Mouse (Mus musculus): ENCODE data around the gene Llgl2. TPM values are rescaled to one million over a fixed set of nuclear protein-coding genes. Genes with fewer than 3 reads are reported as not detected.

The Llgl2 gene
- polyA plus RNA-seq (2015; fragmentation: Nextera tagmentation; extraction: Ambion mirVana): 21.2 and 21.8 TPM in 2 replicates

DNA sequence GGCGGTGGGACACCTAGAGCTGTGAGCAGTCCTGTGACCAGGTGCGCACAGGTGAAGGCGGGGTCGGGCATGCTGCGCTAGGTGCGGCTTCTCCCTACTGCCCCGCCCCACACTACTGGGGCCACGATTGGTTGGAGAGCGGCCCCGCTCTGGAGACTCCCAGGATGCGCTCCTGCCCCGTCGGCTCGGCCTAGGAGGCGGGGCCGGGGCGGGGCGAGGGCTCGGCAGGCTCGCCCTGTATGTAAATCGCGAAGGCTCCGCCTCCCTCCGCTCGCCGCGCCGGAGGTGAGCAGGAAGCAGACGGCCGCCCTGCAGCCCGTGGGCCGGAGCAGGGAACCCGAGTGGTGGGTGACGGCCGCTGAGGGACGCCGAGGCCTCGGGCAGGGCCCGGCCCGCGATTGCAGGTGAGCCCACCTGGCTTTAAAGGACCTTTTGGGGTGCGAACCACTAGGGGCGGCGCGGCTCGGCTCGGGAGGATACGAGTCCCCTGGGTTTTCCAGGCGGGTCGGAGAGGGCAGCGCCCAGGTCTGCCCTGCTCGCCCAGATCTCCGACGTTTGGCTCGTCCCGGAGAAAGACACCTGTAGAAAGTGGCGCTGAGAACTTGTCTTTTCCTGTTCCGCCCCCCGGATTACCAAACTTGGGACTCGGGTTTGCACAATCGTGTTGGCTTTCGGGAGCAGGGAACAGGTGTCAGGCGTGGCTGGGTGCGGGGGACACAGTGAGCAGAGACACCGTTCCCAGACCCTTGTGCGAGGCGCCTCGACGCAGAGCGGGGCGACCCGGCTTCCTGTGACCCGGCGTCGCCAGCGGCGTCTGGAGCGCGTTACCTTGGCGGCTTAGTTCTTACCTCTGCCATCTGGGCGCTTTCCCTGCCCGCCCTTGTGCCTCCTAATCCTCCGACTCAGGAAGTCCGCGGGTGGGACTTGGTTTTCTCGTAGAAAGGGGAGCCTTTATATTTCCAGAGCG is at the start of gene Llgl2:
Llgl2 (plus strand) TSS at position 276 of the 967 bp plus-strand sequence.

GRCm38 (mm10) chr11:115813507-115814296 is 10.1 kb upstream of the Llgl2 start, which contains the start of gene Caskin2:
Gene Caskin2 (minus strand): TSS chr11:115813639.

DNA sequence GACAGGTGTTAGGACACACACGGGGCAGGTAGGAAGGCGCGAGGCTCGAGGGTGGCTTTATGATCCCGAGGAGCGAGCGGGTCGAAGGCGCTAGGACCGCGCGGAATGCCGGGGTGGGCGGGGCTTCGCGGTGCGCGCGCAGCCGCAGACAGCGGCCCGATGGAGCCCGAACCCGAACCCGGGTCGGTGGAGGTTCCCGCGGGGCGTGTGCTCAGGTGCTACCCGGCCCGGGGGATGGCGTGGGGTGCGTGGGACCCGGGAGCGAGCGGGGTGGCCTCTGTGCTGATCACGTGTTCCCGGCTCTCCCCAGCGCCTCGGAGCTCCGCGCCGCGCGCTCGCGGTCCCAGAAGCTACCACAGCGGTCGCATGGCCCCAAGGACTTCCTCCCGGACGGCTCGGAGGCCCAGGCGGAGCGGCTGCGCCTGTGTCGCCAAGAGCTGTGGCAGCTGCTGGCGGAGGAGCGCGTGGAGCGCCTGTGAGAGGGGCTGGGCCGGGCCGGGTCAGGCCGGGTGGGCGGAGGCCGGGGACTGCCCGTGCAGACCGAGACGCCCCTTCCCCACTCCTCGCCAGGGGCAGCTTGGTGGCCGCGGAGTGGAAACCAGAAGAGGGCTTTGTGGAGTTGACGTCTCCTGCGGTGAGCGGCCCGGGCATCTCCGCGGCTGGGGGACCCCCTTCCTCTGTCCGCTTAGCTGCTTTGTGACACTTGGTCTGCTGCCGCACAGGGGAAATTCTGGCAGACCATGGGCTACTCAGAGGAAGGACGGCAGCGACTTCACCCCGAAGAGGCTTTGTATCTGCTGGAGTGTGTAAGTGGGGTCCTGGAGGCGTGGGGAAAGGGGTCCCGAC is 9.0 kb upstream of the Llgl2 start, which contains the start of gene Tsen54:
Tsen54 (plus strand) TSS at position 120 of the 846 bp plus-strand sequence.

GRCm38 (mm10) chr11:115858354-115858753 is 34.5 kb downstream of the Llgl2 start, which contains the start of gene Myo15b:
Gene Myo15b (plus strand): TSS chr11:115858406.

DNA sequence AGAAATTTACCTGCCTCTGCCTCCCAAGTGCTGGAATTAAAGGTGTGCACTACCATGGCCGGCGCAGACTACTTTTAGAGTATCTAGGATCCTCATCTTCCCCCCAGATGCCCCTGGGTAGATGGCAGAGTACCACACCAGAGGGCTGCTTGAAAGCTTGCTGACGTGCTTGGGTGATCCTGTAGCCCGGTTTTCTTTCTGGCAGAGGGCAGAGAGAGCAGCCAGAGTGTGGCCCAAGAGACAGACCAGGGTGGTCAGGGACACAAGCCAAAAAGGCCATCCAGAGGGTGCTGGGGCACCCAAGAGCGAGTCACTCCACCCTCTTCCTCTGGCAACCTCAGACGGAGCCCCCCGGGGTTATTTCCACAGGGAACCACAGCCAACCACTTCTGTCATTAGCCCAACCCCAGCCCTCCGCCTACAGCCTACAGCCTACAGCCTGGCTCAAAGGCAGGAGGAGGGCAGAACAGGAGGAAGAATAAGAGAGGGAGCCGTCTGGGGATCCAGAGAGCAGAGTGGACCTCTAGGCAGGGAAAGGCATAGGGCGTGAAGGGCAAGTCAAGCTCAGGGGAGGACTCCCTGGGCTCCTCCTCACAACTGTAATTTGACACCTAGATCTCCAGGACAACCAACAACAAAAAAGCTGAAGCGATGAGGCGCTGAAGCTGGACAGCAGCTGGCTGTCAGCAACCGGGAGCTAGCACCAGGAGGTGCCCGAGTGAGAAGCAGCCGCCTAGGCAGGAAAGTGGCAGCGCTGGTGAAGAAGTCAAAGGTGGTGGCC is 75.8 kb downstream of the Llgl2 start, which contains the start of gene Smim5:
Smim5 (plus strand) TSS at position 481 of the 781 bp plus-strand sequence.

Small RNAs within 50 kb of the gene (microRNA-seq; reads per million reads assigned to microRNA genes)
- not detected for gene Mir5621

Other genes starting within 250 kb of the Llgl2 start
- gene Mrps7, start 220.1 kb upstream of the Llgl2 start, polyA plus RNA-seq (2015; fragmentation: Nextera tagmentation; extraction: Ambion mirVana): 47.1 and 54.7 TPM in 2 replicates
- 8.4 TPM in 2 replicates for gene Gga3, start 220.0 kb upstream of the Llgl2 start, polyA plus RNA-seq (2015; fragmentation: Nextera tagmentation; extraction: Ambion mirVana)
- 39.6 and 43.5 TPM in 2 replicates for gene Mif4gd, start 211.1 kb upstream of the Llgl2 start, polyA plus RNA-seq (2015; fragmentation: Nextera tagmentation; extraction: Ambion mirVana)
- 11.5 and 13.6 TPM in 2 replicates for gene Slc25a19, start 195.8 kb upstream of the Llgl2 start, polyA plus RNA-seq (2015; fragmentation: Nextera tagmentation; extraction: Ambion mirVana)
- gene Grb2, start 115.5 kb upstream of the Llgl2 start, polyA plus RNA-seq (2015; fragmentation: Nextera tagmentation; extraction: Ambion mirVana): 51.7 and 54.6 TPM in 2 replicates
- 8.6 and 9.0 TPM in 2 replicates for gene Tmem94, start 58.6 kb upstream of the Llgl2 start, polyA plus RNA-seq (2015; fragmentation: Nextera tagmentation; extraction: Ambion mirVana)
- 7.9 and 8.2 TPM in 2 replicates for gene Caskin2, start 10.4 kb upstream of the Llgl2 start, polyA plus RNA-seq (2015; fragmentation: Nextera tagmentation; extraction: Ambion mirVana)
- 16.5 and 18.5 TPM in 2 replicates for gene Tsen54, start 9.3 kb upstream of the Llgl2 start, polyA plus RNA-seq (2015; fragmentation: Nextera tagmentation; extraction: Ambion mirVana)
- 0.22 and 0.26 TPM in 2 replicates for gene Myo15b, start 34.4 kb downstream of the Llgl2 start, polyA plus RNA-seq (2015; fragmentation: Nextera tagmentation; extraction: Ambion mirVana)
- gene Smim5, start 75.9 kb downstream of the Llgl2 start, polyA plus RNA-seq (2015; fragmentation: Nextera tagmentation; extraction: Ambion mirVana): 3.9 and 6.6 TPM in 2 replicates
- gene Smim6, start 88.0 kb downstream of the Llgl2 start, polyA plus RNA-seq (2015; fragmentation: Nextera tagmentation; extraction: Ambion mirVana): 2.8 and 3.7 TPM in 2 replicates
- 22.6 and 24.7 TPM in 2 replicates for gene Sap30bp, start 109.2 kb downstream of the Llgl2 start, polyA plus RNA-seq (2015; fragmentation: Nextera tagmentation; extraction: Ambion mirVana)
- gene Recql5, start 109.4 kb downstream of the Llgl2 start, polyA plus RNA-seq (2015; fragmentation: Nextera tagmentation; extraction: Ambion mirVana): 8.5 and 8.6 TPM in 2 replicates
- gene Itgb4, start 150.7 kb downstream of the Llgl2 start, polyA plus RNA-seq (2015; fragmentation: Nextera tagmentation; extraction: Ambion mirVana): 13.1 TPM in 2 replicates
- 119 and 133 TPM in 2 replicates for gene Galk1, start 188.7 kb downstream of the Llgl2 start, polyA plus RNA-seq (2015; fragmentation: Nextera tagmentation; extraction: Ambion mirVana)
- 888 and 961 TPM in 2 replicates for gene H3f3b, start 203.9 kb downstream of the Llgl2 start, polyA plus RNA-seq (2015; fragmentation: Nextera tagmentation; extraction: Ambion mirVana)
- gene Unk, start 206.3 kb downstream of the Llgl2 start, polyA plus RNA-seq (2015; fragmentation: Nextera tagmentation; extraction: Ambion mirVana): 10.9 and 11.5 TPM in 2 replicates

Measured in urinary bladder, postnatal 0 days (tissue).